Mouse (Mus musculus): Measurements from ENCODE around the gene N4bp2l2.

The N4bp2l2 gene

GRCm38 (mm10) chr5:150595366-150596016 is 70.5 kb downstream of the N4bp2l2 start:
- no peak for DNase-seq

GRCm38 (mm10) chr5:150594649-150595339 is 71.2 kb downstream of the N4bp2l2 start:
- no peak for DNase-seq

- DNase-seq: peak; percentile 78
Observed at GRCm38 (mm10) chr5:150593756-150594648, 72.0 kb downstream of the N4bp2l2 start.

GRCm38 (mm10) chr5:150592904-150593755 is 72.9 kb downstream of the N4bp2l2 start:
- peak; percentile 67 to 71 for DNase-seq

- DNase-seq: no peak
Observed at GRCm38 (mm10) chr5:150592186-150592903, 73.6 kb downstream of the N4bp2l2 start.

- no peak for DNase-seq
Observed at GRCm38 (mm10) chr5:150589945-150590344, 76.0 kb downstream of the N4bp2l2 start.

GRCm38 (mm10) chr5:150584337-150584729 is 81.7 kb downstream of the N4bp2l2 start:
- DNase-seq: no peak

GRCm38 (mm10) chr5:150583622-150584336 is 82.2 kb downstream of the N4bp2l2 start:
- peak; percentile 40 to 57 for DNase-seq

- no peak for DNase-seq
Observed at GRCm38 (mm10) chr5:150583181-150583580, 82.8 kb downstream of the N4bp2l2 start.

GRCm38 (mm10) chr5:150581180-150581579 is 84.8 kb downstream of the N4bp2l2 start:
- no peak for DNase-seq

- no peak for DNase-seq
Observed at GRCm38 (mm10) chr5:150578613-150579171, 87.3 kb downstream of the N4bp2l2 start.

GRCm38 (mm10) chr5:150576832-150577231 is 89.2 kb downstream of the N4bp2l2 start:
- no peak for DNase-seq

GRCm38 (mm10) chr5:150574885-150575284 is 91.1 kb downstream of the N4bp2l2 start:
- DNase-seq: no peak

- no peak for DNase-seq
Observed at GRCm38 (mm10) chr5:150574403-150574802, 91.6 kb downstream of the N4bp2l2 start.

GRCm38 (mm10) chr5:150570496-150571219 is 95.3 kb downstream of the N4bp2l2 start:
- no peak for DNase-seq

- no peak for DNase-seq
Observed at GRCm38 (mm10) chr5:150566971-150567370, 99.0 kb downstream of the N4bp2l2 start.

- DNase-seq: no peak
Observed at GRCm38 (mm10) chr5:150566226-150566625, 99.8 kb downstream of the N4bp2l2 start.

- DNase-seq: no peak
Observed at GRCm38 (mm10) chr5:150564426-150564825, 101.6 kb downstream of the N4bp2l2 start.

GRCm38 (mm10) chr5:150561783-150562182 is 104.2 kb downstream of the N4bp2l2 start:
- DNase-seq: no peak

GRCm38 (mm10) chr5:150561376-150561775 is 104.6 kb downstream of the N4bp2l2 start:
- no peak for DNase-seq
